Mouse (Mus musculus): ENCODE measurements around the gene 2210011C24Rik. TPM values are rescaled to one million over a fixed set of nuclear protein-coding genes. Genes with fewer than 3 reads are reported as not detected.

Gene 2210011C24Rik
- polyA plus RNA-seq, 1 experiment from 2014 or later, result 21.0 TPM

- no peak overlapping the region for H3K9ac ChIP-seq (ENCODE audit: low read depth, low read length)
- H3K27me3 ChIP-seq (ENCODE audit: insufficient read depth, low read length), result no peaks in the 10 kb centered on the region
- DNase-seq (ENCODE audit: low spot score) (no peak), ATAC-seq (replicated peaks; ENCODE audit: low FRiP score, low read depth) (no peak)
- peaks cover 28% of the 10 kb centered on the region for H3K36me3 ChIP-seq (ENCODE audit: insufficient read depth, low read length)
- H3K4me3 ChIP-seq (replicated peaks; ENCODE audit: low read depth, low read length), result no peak overlapping the region
- H3K9me3 ChIP-seq (replicated peaks; ENCODE audit: low read length), result no peaks in the 10 kb centered on the region
- no peak for TF ChIP-seq CTCF (IDR thresholded peaks at IDR 0.05; ENCODE audit: low read depth)
- H3K27ac ChIP-seq, result no peak overlapping the region
- 79% methylated on average over 8 of the region's 8 CpGs for WGBS
- peaks cover 14% of the 10 kb centered on the region for H3K4me1 ChIP-seq (replicated peaks; ENCODE audit: insufficient read depth, low read length)
- H3K4me2 ChIP-seq (ENCODE audit: low read length), result no peak overlapping the region
Observed at GRCm38 (mm10) chr8:83980845-83981244, 31.1 kb downstream of the 2210011C24Rik start.

DNA sequence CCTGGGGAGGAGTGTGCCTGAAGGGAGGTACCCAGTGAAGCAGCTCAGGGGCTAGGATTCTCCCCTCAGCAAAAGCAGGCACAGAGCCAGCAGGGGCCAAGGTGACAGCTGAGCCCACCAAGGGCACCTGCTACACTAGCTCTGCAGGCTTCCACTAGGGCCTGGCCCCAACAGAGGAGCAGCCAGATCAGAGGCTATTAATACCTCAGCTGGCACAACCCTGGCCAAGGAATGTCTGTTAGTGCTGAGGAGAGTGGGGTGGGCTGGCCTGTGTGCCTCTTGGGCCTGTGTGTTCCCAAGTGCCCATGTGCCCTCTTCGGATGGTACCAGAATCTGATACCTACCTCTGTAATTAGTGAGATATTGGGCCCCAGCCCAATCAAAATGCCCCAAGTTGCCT lies 31.7 kb downstream of the 2210011C24Rik start:
- H3K4me3 ChIP-seq (replicated peaks; ENCODE audit: low read depth, low read length), result no peak overlapping the region
- no peak for ATAC-seq (replicated peaks; ENCODE audit: low FRiP score, low read depth)
- DNase-seq (ENCODE audit: low spot score), result no peak
- no peak overlapping the region for H3K27ac ChIP-seq
- WGBS, result 83% methylated on average over 1 of the region's 1 CpGs
- no peak for TF ChIP-seq CTCF (IDR thresholded peaks at IDR 0.05; ENCODE audit: low read depth)
- peaks cover 25% of the 10 kb centered on the region for H3K36me3 ChIP-seq (ENCODE audit: insufficient read depth, low read length)
- H3K9ac ChIP-seq (ENCODE audit: low read depth, low read length), result no peak overlapping the region
- H3K9me3 ChIP-seq (replicated peaks; ENCODE audit: low read length), result no peaks in the 10 kb centered on the region
- no peaks in the 10 kb centered on the region for H3K27me3 ChIP-seq (ENCODE audit: insufficient read depth, low read length)
- H3K4me2 ChIP-seq (ENCODE audit: low read length), result no peak overlapping the region
- H3K4me1 ChIP-seq (replicated peaks; ENCODE audit: insufficient read depth, low read length), result peaks cover 14% of the 10 kb centered on the region

DNA sequence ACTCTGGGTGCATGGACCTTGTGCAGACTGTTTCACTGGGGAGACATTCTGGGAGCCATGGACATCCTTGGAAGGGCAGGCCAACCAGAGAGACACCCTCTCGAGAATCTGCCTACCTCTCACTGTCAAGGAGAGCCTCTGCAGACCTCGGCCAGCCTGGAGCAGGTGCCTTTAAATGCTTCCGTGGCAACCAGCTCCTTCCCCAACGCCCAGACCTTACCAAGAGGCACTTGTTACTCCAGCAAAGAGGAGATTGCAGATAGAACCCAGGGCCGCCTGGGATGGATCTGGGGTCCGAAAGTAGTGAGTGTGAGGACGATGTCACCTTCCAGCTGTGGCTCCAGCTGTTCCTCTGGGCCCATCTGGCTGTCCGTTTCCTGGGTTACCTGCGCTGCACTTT lies 33.8 kb downstream of the 2210011C24Rik start:
- no peak overlapping the region for H3K4me2 ChIP-seq (ENCODE audit: low read length)
- no peak for DNase-seq (ENCODE audit: low spot score)
- 75% methylated on average over 9 of the region's 9 CpGs for WGBS
- peaks cover 14% of the 10 kb centered on the region for H3K4me1 ChIP-seq (replicated peaks; ENCODE audit: insufficient read depth, low read length)
- no peaks in the 10 kb centered on the region for H3K27me3 ChIP-seq (ENCODE audit: insufficient read depth, low read length)
- no peaks in the 10 kb centered on the region for H3K9me3 ChIP-seq (replicated peaks; ENCODE audit: low read length)
- H3K4me3 ChIP-seq (replicated peaks; ENCODE audit: low read depth, low read length), result no peak overlapping the region
- peaks cover 9% of the 10 kb centered on the region; the same call in 1 of the 2 replicates for H3K36me3 ChIP-seq (ENCODE audit: insufficient read depth, low read length)
- H3K9ac ChIP-seq (ENCODE audit: low read depth, low read length), result peak overlapping the region; percentile 42; the same call in 1 of the 2 replicates
- H3K27ac ChIP-seq, result peak overlapping the region; percentile 66; the same call in 1 of the 2 replicates
- no peak for TF ChIP-seq CTCF (IDR thresholded peaks at IDR 0.05; ENCODE audit: low read depth)
- ATAC-seq (replicated peaks; ENCODE audit: low FRiP score, low read depth), result no peak

GRCm38 (mm10) chr8:83977646-83978045 lies 34.3 kb downstream of the 2210011C24Rik start:
- H3K36me3 ChIP-seq (ENCODE audit: insufficient read depth, low read length), result peaks cover 8% of the 10 kb centered on the region; the same call in 1 of the 2 replicates
- H3K4me2 ChIP-seq (ENCODE audit: low read length), result 0 out of 2 replicates have a peak overlapping the region, but pooled peaks have one; percentile 13
- H3K9ac ChIP-seq (ENCODE audit: low read depth, low read length), result peak overlapping the region; percentile 42; the same call in 1 of the 2 replicates
- no peaks in the 10 kb centered on the region for H3K27me3 ChIP-seq (ENCODE audit: insufficient read depth, low read length)
- peaks cover 14% of the 10 kb centered on the region for H3K4me1 ChIP-seq (replicated peaks; ENCODE audit: insufficient read depth, low read length)
- H3K4me3 ChIP-seq (replicated peaks; ENCODE audit: low read depth, low read length), result no peak overlapping the region
- 40% methylated on average over 6 of the region's 6 CpGs for WGBS
- TF ChIP-seq CTCF (IDR thresholded peaks at IDR 0.05; ENCODE audit: low read depth), result no peak
- no peaks in the 10 kb centered on the region for H3K9me3 ChIP-seq (replicated peaks; ENCODE audit: low read length)
- DNase-seq (ENCODE audit: low spot score), result peak; percentile 40
- peak overlapping the region; percentile 66; the same call in 1 of the 2 replicates for H3K27ac ChIP-seq
- no peak for ATAC-seq (replicated peaks; ENCODE audit: low FRiP score, low read depth)

DNA sequence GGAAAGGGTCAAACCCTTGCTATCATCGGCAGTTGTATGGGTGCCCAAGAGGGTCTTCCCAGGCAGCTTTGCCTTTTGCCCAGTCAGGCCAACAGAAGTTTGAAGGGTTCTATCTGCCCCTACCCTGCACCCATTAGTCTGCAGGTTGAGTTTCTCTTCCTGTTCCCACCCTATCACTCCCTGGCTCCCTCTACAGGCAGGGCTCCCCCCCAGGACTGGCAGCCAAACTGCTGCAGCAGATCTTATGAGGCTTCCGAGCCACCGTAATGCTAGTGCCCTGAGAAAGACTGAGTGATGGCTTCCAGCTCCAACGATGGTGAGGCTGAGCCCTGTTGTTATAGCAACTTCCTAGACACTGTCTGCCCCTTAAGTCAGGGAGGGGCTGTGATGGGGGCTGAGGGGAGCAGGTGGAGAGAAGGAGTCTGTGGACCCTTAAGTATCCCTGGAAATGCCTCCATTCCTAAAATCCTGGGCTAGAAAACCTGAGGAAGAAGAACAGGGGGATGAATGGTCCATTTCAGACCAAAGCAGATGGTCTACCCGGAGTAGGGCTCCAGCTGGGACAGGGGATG lies 35.1 kb downstream of the 2210011C24Rik start:
- peak overlapping the region; percentile 66; the same call in 1 of the 2 replicates for H3K27ac ChIP-seq
- WGBS, result 77% methylated on average over 5 of the region's 5 CpGs

GRCm38 (mm10) chr8:83976101-83976630 lies 35.8 kb downstream of the 2210011C24Rik start:
- Histone ChIP-seq H3K9ac (ENCODE audit: low read depth, low read length) (no peak overlapping the region), H3K4me3 (replicated peaks; ENCODE audit: low read depth, low read length) (no peak overlapping the region)
- peak; percentile 41; the same call in 1 of the 2 replicates for TF ChIP-seq CTCF (IDR thresholded peaks at IDR 0.05; ENCODE audit: low read depth)

More for the DNA sequence above, 35.1 kb downstream of the 2210011C24Rik start:
- Histone ChIP-seq H3K4me3 (replicated peaks; ENCODE audit: low read depth, low read length) (no peak overlapping the region), H3K4me2 (ENCODE audit: low read length) (no peak overlapping the region), H3K9me3 (replicated peaks; ENCODE audit: low read length) (no peaks in the 10 kb centered on the region), H3K27me3 (ENCODE audit: insufficient read depth, low read length) (no peaks in the 10 kb centered on the region), H3K36me3 (ENCODE audit: insufficient read depth, low read length) (peaks cover 8% of the 10 kb centered on the region; the same call in 1 of the 2 replicates), H3K9ac (ENCODE audit: low read depth, low read length) (no peak overlapping the region), H3K4me1 (replicated peaks; ENCODE audit: insufficient read depth, low read length) (peaks cover 14% of the 10 kb centered on the region)
- ATAC-seq (replicated peaks; ENCODE audit: low FRiP score, low read depth) (no peak), DNase-seq (ENCODE audit: low spot score) (no peak)
- peak; percentile 34 for TF ChIP-seq CTCF (IDR thresholded peaks at IDR 0.05; ENCODE audit: low read depth)

More at GRCm38 (mm10) chr8:83976101-83976630, 35.8 kb downstream of the 2210011C24Rik start:
- 79% methylated on average over 4 of the region's 4 CpGs for WGBS
- H3K4me1 ChIP-seq (replicated peaks; ENCODE audit: insufficient read depth, low read length), result peaks cover 14% of the 10 kb centered on the region
- H3K27ac ChIP-seq, result no peak overlapping the region
- H3K36me3 ChIP-seq (ENCODE audit: insufficient read depth, low read length), result peaks cover 8% of the 10 kb centered on the region; the same call in 1 of the 2 replicates
- H3K4me2 ChIP-seq (ENCODE audit: low read length), result no peak overlapping the region
- ATAC-seq (replicated peaks; ENCODE audit: low FRiP score, low read depth) (no peak), DNase-seq (ENCODE audit: low spot score) (no peak)
- H3K9me3 ChIP-seq (replicated peaks; ENCODE audit: low read length), result no peaks in the 10 kb centered on the region
- no peaks in the 10 kb centered on the region for H3K27me3 ChIP-seq (ENCODE audit: insufficient read depth, low read length)
